Mouse (Mus musculus): ENCODE measurements around the gene Hormad2.
A peak's percentile ranks its signal among the peaks of the same experiment; 100 is the strongest.

The Hormad2 gene

GRCm38 (mm10) chr11:4299735-4300474 is 141.0 kb downstream of the Hormad2 start:
- DNase-seq = peak; percentile 52

GRCm38 (mm10) chr11:4299191-4299590 is 141.7 kb downstream of the Hormad2 start:
- DNase-seq = peak; percentile 37

- no peak for DNase-seq
Observed at GRCm38 (mm10) chr11:4298615-4299014, 142.3 kb downstream of the Hormad2 start.

- DNase-seq = peak; percentile 43
Observed at GRCm38 (mm10) chr11:4297753-4298152, 143.2 kb downstream of the Hormad2 start.

GRCm38 (mm10) chr11:4296610-4297275 is 144.2 kb downstream of the Hormad2 start:
- DNase-seq = no peak

Data from lung, postnatal 36 days (tissue).